Mouse (Mus musculus) kidney, postnatal 4 days (tissue): ENCODE measurements around the gene Cfap221.

Experiments
- DNase-seq, 2 experiments: peaks; one replicate each; pipeline ENCODE4 v3.0.0; 2021; ENCODE audit warnings: mixed read lengths in 2 of 2

The Cfap221 gene

GRCm38 (mm10) chr1:120006844-120007790 lies 10.1 kb upstream of the Cfap221 start, which contains the start of gene Sctr:
Gene Sctr, plus strand, starts transcription at chr1:120006894.
- peak; percentile 43 to 55 for DNase-seq

DNA sequence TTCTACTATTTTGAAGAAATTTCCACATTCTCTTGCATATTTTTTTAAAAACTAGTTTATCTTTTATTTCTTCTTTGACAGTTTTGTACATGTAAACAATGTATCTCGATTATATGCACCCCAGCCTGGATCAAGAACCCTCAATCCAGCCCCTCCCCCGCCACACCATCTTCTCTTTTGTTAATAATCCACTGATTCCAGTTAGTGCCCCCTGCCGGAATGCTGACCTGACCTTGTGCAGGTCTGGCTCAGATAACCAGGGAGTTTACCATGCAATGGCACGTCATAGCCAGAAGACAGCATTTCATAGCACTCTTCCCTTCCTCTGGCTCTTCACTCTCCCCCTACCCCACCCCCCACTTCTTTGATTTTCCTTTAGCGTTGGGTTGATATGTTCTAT lies 610 bp upstream of the Cfap221 start:
- DNase-seq = peak; percentile 75 to 81

GRCm38 (mm10) chr1:119986555-119986954 lies 10.5 kb downstream of the Cfap221 start:
- no peak for DNase-seq

- DNase-seq = peak; percentile 45 to 61
These were observed 21.9 kb downstream of the Cfap221 start for GRCm38 (mm10) chr1:119975141-119975540.

- DNase-seq = no peak
These were observed 23.9 kb downstream of the Cfap221 start for GRCm38 (mm10) chr1:119973117-119973516.

GRCm38 (mm10) chr1:119965804-119966514 lies 31.1 kb downstream of the Cfap221 start:
- DNase-seq = peak; percentile 43 to 49

DNA sequence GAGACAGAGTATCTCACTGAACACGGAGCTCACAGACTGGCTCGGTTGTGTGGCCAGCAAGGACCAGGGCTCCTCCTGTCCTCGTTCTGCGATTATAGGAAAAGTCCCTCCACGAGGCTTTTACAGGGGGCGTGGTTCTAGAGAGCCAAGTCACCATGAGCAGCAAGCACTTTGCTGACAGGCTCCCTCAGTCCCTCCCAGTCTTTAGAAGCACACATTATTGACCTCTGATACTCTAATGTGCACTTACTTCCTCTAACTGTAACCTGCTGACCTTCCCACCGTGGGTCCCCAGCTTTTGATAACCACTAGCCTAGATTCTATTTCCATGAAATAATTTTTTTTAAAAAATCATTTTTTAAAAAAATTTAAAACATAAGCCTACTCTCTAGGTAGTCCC lies 37.1 kb downstream of the Cfap221 start:
- no peak for DNase-seq

DNA sequence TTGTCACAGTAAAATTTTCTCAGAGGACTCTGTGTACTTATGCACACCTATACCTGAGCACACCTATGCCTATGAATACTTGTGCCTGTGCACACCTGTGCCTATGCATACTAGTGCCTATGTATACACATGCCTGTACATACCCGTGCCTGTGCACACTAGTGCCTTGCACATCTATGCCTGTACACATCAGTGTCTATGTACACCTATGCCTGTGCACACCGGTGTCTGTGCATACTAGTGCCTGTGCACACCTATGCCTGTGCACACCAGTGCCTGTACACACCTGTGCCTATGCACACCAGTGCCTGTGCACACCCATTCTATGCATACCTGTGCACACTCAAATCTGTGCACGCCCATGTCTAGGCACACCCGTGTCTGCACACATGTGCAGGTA lies 37.6 kb downstream of the Cfap221 start:
- no peak for DNase-seq

- DNase-seq = no peak
These were observed 39.3 kb downstream of the Cfap221 start for GRCm38 (mm10) chr1:119957716-119958222.

DNA sequence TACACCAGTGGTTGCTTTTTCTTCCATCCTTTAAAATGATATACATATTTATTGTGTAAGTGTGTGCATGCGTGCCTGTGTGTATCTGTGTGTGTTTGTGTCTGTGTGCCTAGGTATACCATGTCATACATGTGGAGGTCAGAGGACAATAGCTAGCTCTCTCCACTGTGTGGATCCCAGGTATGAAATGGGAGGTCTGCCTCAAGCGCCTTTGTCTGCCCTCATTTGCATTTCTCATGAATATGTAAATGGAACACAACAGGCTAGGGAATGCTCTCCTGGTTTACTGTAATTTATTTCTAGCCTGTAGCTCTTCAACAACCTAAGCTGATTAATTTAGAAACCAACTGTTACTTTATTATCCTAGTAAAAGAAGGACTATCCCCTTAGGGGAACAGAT lies 42.4 kb downstream of the Cfap221 start:
- no peak for DNase-seq

DNA sequence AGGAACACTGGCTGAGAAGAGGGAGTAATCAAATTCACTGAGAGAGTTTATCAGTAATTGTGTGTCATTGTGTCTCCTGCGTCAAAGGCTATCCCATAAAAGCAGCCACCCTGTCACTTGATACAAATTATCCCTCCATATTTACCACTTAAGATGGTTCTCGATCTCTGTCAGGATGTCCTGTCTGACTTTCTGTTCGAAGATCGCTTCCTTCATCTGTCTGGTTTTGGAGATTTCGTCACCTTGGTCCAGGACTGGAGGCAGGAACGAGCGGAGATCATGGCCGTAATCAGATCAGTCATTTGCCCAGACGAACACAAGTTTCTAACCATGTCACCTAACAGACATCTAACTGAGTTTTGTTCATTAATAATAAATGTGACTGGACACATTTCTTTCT lies 43.6 kb downstream of the Cfap221 start:
- no peak for DNase-seq

GRCm38 (mm10) chr1:119950086-119950485 lies 46.9 kb downstream of the Cfap221 start:
- no peak for DNase-seq

- DNase-seq = peak in 1 of 2 experiments; percentile 7
These were observed 60.2 kb downstream of the Cfap221 start for GRCm38 (mm10) chr1:119936861-119937260.

DNA sequence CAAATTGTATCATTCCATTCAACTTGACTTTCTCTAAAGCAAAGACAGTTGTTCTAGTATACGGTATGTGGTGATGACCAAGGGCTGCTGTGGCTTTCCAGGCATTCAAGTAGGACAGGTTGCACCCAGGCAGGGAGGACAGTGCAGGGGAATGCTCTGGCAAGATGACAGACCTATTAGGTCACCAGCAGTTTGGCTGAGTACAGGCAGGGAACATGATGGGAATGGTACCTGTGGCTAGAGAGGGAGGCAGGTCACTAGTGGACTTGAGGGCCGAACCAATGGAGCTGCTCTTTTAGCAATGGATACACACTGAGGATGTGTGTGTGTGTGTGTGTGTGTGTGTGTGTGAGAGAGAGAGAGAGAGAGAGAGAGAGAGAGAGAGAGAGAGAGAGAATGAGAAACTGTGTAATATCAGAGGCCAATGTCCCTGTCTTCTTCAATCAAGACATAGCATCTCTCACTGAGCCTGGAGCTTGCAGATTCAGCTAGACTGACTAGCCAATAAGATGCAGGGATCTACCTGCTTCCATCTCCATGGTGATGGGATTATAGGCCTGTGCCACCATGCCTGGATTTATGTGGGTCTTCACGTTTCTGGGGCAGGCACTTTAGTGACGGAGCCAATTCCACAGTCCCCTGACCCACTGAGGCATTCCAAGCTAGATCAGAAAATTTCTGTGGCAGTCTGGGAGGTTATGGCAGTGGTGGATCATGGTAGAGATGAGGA lies 65.4 kb downstream of the Cfap221 start:
- no peak for DNase-seq

DNA sequence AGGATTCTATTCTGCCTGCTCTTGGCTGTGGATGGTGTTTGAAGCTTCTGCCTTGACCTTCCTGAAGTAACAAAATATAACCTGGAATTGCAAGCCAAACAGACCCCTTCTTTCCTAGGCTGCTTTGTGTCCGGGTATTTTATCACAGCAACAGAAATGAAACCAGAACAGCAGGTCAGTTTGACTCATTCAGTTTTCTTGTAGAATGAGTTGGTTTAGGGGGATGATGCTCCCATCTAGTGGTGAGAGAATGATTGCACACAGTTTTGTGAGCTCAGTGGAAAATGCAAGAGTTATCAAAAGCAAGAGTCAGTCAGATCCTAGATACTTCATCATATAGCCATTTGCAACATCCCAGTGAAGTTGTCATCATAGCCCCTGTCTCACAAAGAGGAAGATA lies 67.3 kb downstream of the Cfap221 start:
- DNase-seq = no peak

GRCm38 (mm10) chr1:119919299-119919698 lies 77.7 kb downstream of the Cfap221 start:
- peak; percentile 54 to 57 for DNase-seq

DNA sequence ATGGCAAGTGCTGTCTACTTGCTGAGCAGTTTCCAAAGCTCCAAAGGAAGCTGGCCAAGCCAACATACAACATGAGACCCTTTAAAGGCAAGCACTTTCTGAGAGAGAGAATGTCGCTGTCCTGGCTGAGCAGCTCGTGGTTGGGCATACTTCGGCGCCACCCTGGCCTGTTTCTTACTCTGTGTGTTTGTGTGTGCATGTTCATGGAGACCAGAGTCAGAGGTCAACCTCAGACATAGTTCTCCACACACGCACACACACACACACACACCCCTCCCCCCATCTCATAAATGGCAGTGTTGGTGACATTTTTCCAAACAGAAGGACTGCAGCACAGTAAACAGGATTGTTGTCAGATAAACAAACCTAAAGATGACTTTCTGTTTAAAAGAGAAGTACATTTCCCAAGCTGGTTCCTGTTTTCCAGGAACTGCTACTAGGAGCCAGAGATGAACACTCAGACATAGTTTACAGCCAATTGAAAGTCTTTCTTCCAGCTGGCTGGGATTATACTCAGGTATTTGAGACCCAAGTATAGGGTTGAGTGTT lies 80.1 kb downstream of the Cfap221 start:
- no peak for DNase-seq

DNA sequence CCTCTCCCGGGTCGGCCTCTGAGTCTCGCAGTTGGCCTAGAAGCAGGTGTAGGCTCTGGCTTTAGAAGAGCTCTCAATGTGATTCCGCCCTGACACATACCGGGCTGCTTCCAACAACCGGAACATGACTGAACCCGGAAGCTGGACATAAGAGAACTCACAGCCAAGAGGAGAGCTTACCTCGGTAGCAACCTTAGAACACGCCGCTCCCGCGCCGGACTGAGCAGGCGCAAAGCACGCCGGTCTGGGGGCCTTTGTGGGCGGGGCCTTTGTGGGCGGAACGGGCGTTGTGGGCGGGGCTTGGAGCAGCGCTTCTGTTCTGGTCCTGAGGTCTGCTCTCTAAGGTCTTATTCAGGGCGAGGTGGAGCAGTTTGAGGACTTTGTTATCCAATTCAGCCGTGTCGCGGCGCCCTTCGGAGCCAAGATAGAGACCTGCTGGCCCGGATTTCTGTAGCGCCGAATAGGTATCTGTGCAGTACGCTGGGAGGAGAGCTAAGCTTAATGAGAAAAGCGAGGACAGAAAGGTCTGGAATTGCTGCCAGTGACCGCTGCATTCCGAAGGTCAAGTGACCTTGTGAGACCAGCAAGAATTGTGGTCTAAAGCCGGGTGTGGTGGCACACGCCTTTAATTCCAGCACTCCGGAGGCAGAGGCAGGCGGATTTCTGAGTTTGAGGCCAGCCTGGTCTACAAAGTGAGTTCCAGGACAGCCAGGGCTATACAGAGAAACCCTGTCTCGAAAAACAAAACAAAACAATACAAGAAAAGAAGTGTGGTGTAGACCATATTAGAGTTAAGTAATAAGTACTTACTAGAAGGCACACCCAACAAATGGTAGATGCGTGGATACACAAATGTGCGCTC lies 83.8 kb downstream of the Cfap221 start, which contains the start of gene Tmem177:
Tmem177 (minus strand) TSS at position 256 of the 862 bp plus-strand sequence.
- DNase-seq = peak; percentile 98

GRCm38 (mm10) chr1:119907206-119907748 lies 89.8 kb downstream of the Cfap221 start:
- DNase-seq = no peak

GRCm38 (mm10) chr1:119903231-119903620 lies 93.8 kb downstream of the Cfap221 start:
- DNase-seq = no peak
